Mouse (Mus musculus): ENCODE results near the gene Atp9a.

DNA sequence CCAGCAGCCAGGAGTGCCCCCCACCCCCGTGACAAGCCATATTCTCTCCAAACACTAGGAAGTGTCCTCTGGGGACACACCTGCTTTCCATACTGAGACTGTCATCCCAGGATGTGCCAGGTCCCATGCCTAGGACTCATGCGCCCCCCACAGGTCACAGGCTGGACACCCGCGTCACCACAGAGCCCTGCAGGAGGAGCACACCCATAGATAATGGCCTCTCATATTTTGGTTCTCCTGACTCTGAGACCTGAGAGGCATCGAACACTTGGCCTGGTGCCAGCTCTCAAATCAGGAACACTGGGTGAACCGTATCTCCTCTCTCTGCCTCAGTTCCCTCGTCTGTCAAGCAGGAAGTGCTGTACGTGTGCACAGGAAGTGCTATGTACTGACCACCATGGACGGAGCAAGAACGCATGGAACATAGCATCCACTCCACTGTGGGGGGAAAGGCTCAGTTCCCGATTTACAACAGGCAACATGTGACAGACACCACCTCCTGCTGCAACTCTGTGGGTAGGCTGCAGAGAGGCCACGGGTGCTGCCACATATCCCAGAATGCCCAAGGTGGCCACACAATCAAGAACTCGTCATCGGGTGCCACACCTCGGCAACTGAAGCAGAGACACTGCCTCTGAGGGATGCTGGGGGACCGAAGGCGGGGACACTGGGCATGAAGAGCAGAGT, 87.1 kb downstream of the Atp9a start:
- TF ChIP-seq POLR2A (IDR thresholded peaks at IDR 0.05; ENCODE audit: control insufficient read depth in 1 of 2, insufficient read depth in 1 of 2, low read depth in 1 of 2, low read length in 2 of 2, poor library complexity in 1 of 2) (no peak), POLR2AphosphoS5 (IDR thresholded peaks at IDR 0.05; ENCODE audit: borderline replicate concordance, low read depth, low read length) (no peak), ZNF384 (IDR thresholded peaks at IDR 0.05; ENCODE audit: low read depth, low read length) (no peak), GATA1 (IDR thresholded peaks at IDR 0.05; ENCODE audit: low read depth, low read length) (no peak), CTCF (IDR thresholded peaks at IDR 0.05 in 2 of 3, conservative IDR thresholded peaks at IDR 0.05 in 1 of 3; ENCODE audit: control insufficient read depth in 1 of 3, insufficient read depth in 1 of 3, low read depth in 2 of 3, low read length in 3 of 3, poor library complexity in 1 of 3, severe bottlenecking in 1 of 3) (no peak), MXI1 (IDR thresholded peaks at IDR 0.05; ENCODE audit: low read depth, low read length) (no peak), GABPA (IDR thresholded peaks at IDR 0.05; ENCODE audit: low read depth, low read length) (no peak), MAFK (IDR thresholded peaks at IDR 0.05; ENCODE audit: borderline replicate concordance, low read depth, low read length) (no peak), ETS1 (IDR thresholded peaks at IDR 0.05; ENCODE audit: low read depth, low read length) (no peak), RCOR1 (IDR thresholded peaks at IDR 0.05; ENCODE audit: low read depth, low read length) (no peak), POLR2AphosphoS2 (IDR thresholded peaks at IDR 0.05; ENCODE audit: low read length) (no peak)

All from MEL (cell line).